Mouse (Mus musculus): ENCODE measurements at regions not wholly inside any gene's neighbourhood (a gene's known extent, or its start where the extent isn't known, plus 50 kb on each side); places are given as distances from the start of the nearest gene placed in this dataset.
"Not testable (repeated sequence)": the region's sequence is repeated elsewhere in the genome, so short reads cannot be mapped to it uniquely, and the experiment has no call there.

GRCm38 (mm10) chr6:114538185-114538584, 104.7 kb upstream of the Atg7 start:
- DNase-seq: not testable (repeated sequence)

- peak; percentile 12 to 43 for DNase-seq
Measured at GRCm38 (mm10) chr6:114550096-114550669, 92.7 kb upstream of the Atg7 start.

GRCm38 (mm10) chr6:114553072-114553471, 89.8 kb upstream of the Atg7 start:
- DNase-seq: not testable (repeated sequence)

- DNase-seq: peak; percentile 7 to 41
Measured at GRCm38 (mm10) chr6:114555186-114555585, 87.7 kb upstream of the Atg7 start.

GRCm38 (mm10) chr6:114577319-114577718, 65.6 kb upstream of the Atg7 start:
- DNase-seq: peak; percentile 23 to 57
